Mouse (Mus musculus) limb, embryonic 12.5 days (tissue): ENCODE measurements around the gene Cap2. TPM values are rescaled to one million over a fixed set of nuclear protein-coding genes. Genes with fewer than 3 reads are reported as not detected.

Experiments
- ATAC-seq: fragments of 200-750 bp; cut with Nextera tagmentation; 2 replicates; pipeline ENCODE4 v1.8.0; 2017; ENCODE audit warnings: low read depth, moderate TSS enrichment; ENCODE audit not compliant: insufficient number of reproducible peaks, insufficient read depth, low FRiP score, low TSS enrichment
- H3K27ac ChIP-seq: fragments of 300-500 bp; sonication (generic); 2 replicates; pipeline ENCODE4 v1.5.1; 2016; ENCODE audit warnings: mild to moderate bottlenecking, moderate library complexity
- H3K27me3 ChIP-seq: fragments of 300-500 bp; sonication (generic); 2 replicates; pipeline ENCODE4 v1.6.1; 2016; ENCODE audit warnings: mild to moderate bottlenecking, moderate library complexity
- H3K36me3 ChIP-seq: fragments of 300-500 bp; sonication (generic); 2 replicates; pipeline ENCODE4 v1.6.1; 2016; ENCODE audit warnings: mild to moderate bottlenecking, moderate library complexity
- H3K4me1 ChIP-seq: fragments of 300-500 bp; sonication (generic); replicated peaks from 2 replicates; pipeline ENCODE4 v1.6.1; 2016
- H3K4me2 ChIP-seq: fragments of 300-500 bp; sonication (generic); 2 replicates; pipeline ENCODE4 v1.6.1; 2016; ENCODE audit warnings: mild to moderate bottlenecking, moderate library complexity
- H3K4me3 ChIP-seq: fragments of 300-500 bp; sonication (generic); replicated peaks from 2 replicates; pipeline ENCODE4 v1.5.1; 2016; ENCODE audit warnings: mild to moderate bottlenecking
- H3K9ac ChIP-seq: fragments of 300-500 bp; sonication (generic); replicated peaks from 2 replicates; pipeline ENCODE4 v1.6.1; 2016; ENCODE audit warnings: mild to moderate bottlenecking, moderate library complexity
- H3K9me3 ChIP-seq: fragments of 300-500 bp; sonication (generic); 2 replicates; pipeline ENCODE4 v1.6.1; 2016; ENCODE audit warnings: mild to moderate bottlenecking, moderate library complexity
- WGBS: fragments of 180-500 bp; shearing (Covaris S2); methylation state at CpG from one replicate; pipeline ENCODE4 v1.1.7; 2016; 5-methylcytosine and 5-hydroxymethylcytosine counted together
- polyA plus RNA-seq: library from polyadenylated mRNA; unstranded; fragments of >200 nt; fragmentation: Nextera tagmentation; extraction: Ambion mirVana; gene quantifications from 2 replicates; pipeline ENCODE4 v1.2.1, GENCODE M21; 2016

The Cap2 gene
- polyA plus RNA-seq, 1 experiment from 2014 or later, result 13.1 TPM

- WGBS, result 93% methylated on average over 7 of the region's 7 CpGs
- H3K36me3 ChIP-seq, result no peaks in the 10 kb centered on the region
- H3K27me3 ChIP-seq, result no peaks in the 10 kb centered on the region
- H3K9ac ChIP-seq, result no peak overlapping the region
- no peak overlapping the region for H3K4me3 ChIP-seq
- H3K9me3 ChIP-seq, result no peaks in the 10 kb centered on the region
- no peak for ATAC-seq
- no peak overlapping the region for H3K27ac ChIP-seq
- H3K4me1 ChIP-seq, result peaks cover 7% of the 10 kb centered on the region
- H3K4me2 ChIP-seq, result no peak overlapping the region
These were observed 37.6 kb downstream of the Cap2 start for GRCm38 (mm10) chr13:46539284-46539683.

DNA sequence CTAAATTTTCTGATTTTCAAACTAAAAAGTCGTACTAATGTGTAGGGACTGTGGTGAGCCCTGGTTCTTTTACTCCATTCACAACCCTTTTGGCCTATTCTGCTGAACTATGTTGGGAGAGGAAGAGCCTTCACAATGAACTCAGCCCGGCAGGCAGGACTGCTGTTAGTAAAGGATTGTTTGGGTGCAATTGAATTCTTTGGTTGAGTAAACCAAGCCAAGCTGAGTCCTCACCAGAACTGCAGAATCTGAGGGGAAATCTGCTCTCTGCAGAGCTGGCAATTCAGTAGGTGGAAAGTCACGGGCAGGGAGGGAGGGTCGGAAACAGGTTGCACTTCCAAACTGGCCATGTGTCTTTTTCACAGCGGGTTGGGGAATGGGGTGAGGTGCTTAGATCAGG is 39.3 kb downstream of the Cap2 start:
- Histone ChIP-seq H3K27ac (no peak overlapping the region), H3K9ac (no peak overlapping the region), H3K36me3 (no peaks in the 10 kb centered on the region), H3K9me3 (no peaks in the 10 kb centered on the region), H3K4me2 (no peak overlapping the region), H3K27me3 (no peaks in the 10 kb centered on the region), H3K4me3 (no peak overlapping the region), H3K4me1 (0 out of 2 replicates have a peak, but pooled peaks cover 4% of the 10 kb centered on the region)
- 59% methylated on average over 5 of the region's 5 CpGs for WGBS
- ATAC-seq, result no peak

DNA sequence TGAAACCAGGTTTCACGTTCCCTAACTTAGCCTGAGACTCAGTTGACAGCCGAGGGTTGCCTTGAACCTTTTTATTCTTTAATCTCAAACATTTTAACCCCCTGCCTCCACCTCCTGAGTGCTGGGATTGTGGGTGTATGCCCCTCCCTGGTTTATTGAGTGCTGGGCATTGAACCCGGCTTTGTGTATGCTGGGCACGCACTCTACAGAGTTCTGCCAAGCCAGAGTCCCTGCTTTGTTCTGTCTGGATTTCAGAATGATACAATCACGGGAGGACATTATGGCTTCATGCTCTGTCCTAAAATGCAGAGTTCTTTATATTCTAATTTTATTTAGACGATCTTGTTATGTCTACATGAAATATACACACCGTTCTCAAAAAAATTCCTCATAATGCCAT is 41.1 kb downstream of the Cap2 start:
- Histone ChIP-seq H3K27ac (no peak overlapping the region), H3K27me3 (no peaks in the 10 kb centered on the region), H3K36me3 (no peaks in the 10 kb centered on the region), H3K9ac (no peak overlapping the region), H3K4me3 (no peak overlapping the region), H3K4me2 (no peak overlapping the region), H3K4me1 (no peaks in the 10 kb centered on the region), H3K9me3 (no peaks in the 10 kb centered on the region)
- ATAC-seq, result no peak
- WGBS, result 91% methylated on average over 7 of the region's 7 CpGs

DNA sequence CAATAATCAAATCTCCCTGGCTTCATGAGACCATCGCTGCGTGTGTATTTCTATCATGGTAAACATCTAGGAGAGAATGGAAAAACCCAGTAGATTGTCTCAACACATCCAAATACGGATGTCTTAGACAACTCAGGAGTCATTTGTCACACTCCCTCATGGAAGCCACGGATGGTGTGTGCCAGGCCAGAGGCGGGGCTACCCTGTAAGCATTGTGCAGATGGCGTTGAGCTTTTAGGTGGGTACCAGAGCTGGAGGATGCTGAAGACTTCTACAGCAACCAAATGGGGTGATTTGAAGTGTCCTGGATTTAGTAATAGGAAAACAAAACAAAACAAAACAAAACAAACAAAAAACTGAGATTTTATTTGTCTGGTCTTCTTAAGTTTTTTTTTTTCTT is 43.0 kb downstream of the Cap2 start:
- Histone ChIP-seq H3K27me3 (no peaks in the 10 kb centered on the region), H3K36me3 (no peaks in the 10 kb centered on the region), H3K9me3 (no peaks in the 10 kb centered on the region), H3K4me1 (no peaks in the 10 kb centered on the region), H3K27ac (no peak overlapping the region), H3K4me3 (no peak overlapping the region), H3K4me2 (no peak overlapping the region), H3K9ac (no peak overlapping the region)
- no peak for ATAC-seq
- 83% methylated on average over 6 of the region's 6 CpGs for WGBS

DNA sequence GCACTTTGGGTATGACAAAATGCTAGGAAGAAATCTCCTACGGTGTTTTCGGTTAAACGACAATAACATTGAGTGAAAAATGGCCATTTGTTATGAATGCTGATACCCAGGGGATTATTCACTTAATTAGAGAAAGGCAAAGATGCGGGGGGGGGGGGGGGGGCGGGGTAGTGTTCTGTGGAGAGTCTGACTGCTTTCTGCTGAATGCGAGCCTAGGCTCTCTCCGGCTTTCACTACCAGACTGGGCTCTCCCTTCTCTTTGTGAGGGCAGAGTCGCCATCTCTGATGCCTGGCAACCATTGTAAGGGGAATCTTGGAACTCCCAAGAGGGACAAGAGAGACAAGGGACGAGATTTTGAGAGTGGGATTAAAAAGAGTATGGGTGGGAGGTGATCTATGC is 43.4 kb downstream of the Cap2 start:
- Histone ChIP-seq H3K27ac (no peak overlapping the region), H3K4me3 (no peak overlapping the region), H3K27me3 (no peaks in the 10 kb centered on the region), H3K4me2 (no peak overlapping the region), H3K9ac (no peak overlapping the region), H3K36me3 (no peaks in the 10 kb centered on the region), H3K9me3 (no peaks in the 10 kb centered on the region), H3K4me1 (no peaks in the 10 kb centered on the region)
- no peak for ATAC-seq
- 58% methylated on average over 8 of the region's 9 CpGs for WGBS

DNA sequence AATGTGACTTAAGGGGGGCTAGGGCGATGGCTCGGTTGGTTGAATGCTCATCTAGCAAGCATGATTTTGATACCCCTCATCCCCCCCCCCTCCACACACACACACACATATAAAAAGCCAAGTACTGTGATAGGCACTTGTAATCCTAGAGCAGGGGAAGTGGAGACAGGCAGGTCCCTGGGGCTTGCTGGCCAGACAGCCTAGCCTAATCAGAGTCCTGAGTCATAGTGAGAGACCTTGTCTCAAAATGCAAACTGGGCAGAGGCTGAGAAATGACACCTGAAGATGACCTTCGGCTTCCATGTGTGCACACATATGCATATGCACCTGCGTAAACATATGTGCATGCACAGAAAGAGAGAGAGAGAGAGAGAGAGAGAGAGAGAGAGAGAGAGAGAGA is 45.2 kb downstream of the Cap2 start:
- no peak overlapping the region for H3K4me2 ChIP-seq
- H3K4me1 ChIP-seq, result no peaks in the 10 kb centered on the region
- no peaks in the 10 kb centered on the region for H3K27me3 ChIP-seq
- WGBS, result 88% methylated on average over 4 of the region's 4 CpGs
- H3K27ac ChIP-seq, result no peak overlapping the region
- no peaks in the 10 kb centered on the region for H3K9me3 ChIP-seq
- H3K36me3 ChIP-seq, result no peaks in the 10 kb centered on the region
- no peak for ATAC-seq
- no peak overlapping the region for H3K9ac ChIP-seq
- no peak overlapping the region for H3K4me3 ChIP-seq

- H3K27me3 ChIP-seq, result no peaks in the 10 kb centered on the region
- no peak overlapping the region for H3K4me2 ChIP-seq
- no peak overlapping the region for H3K4me3 ChIP-seq
- no peak overlapping the region for H3K9ac ChIP-seq
- no peaks in the 10 kb centered on the region for H3K36me3 ChIP-seq
- ATAC-seq, result no peak
- WGBS, result 6% methylated on average over 1 of the region's 1 CpGs
- H3K27ac ChIP-seq, result no peak overlapping the region
- H3K9me3 ChIP-seq, result no peaks in the 10 kb centered on the region
- H3K4me1 ChIP-seq, result no peaks in the 10 kb centered on the region
These were observed 45.6 kb downstream of the Cap2 start for GRCm38 (mm10) chr13:46547253-46547652.

- no peaks in the 10 kb centered on the region for H3K4me1 ChIP-seq
- WGBS, result 88% methylated on average over 8 of the region's 8 CpGs
- no peaks in the 10 kb centered on the region for H3K36me3 ChIP-seq
- no peaks in the 10 kb centered on the region for H3K27me3 ChIP-seq
- H3K4me3 ChIP-seq, result no peak overlapping the region
- ATAC-seq, result no peak
- H3K27ac ChIP-seq, result no peak overlapping the region
- H3K4me2 ChIP-seq, result no peak overlapping the region
- H3K9ac ChIP-seq, result no peak overlapping the region
- no peaks in the 10 kb centered on the region for H3K9me3 ChIP-seq
These were observed 46.5 kb downstream of the Cap2 start for GRCm38 (mm10) chr13:46548132-46548531.

DNA sequence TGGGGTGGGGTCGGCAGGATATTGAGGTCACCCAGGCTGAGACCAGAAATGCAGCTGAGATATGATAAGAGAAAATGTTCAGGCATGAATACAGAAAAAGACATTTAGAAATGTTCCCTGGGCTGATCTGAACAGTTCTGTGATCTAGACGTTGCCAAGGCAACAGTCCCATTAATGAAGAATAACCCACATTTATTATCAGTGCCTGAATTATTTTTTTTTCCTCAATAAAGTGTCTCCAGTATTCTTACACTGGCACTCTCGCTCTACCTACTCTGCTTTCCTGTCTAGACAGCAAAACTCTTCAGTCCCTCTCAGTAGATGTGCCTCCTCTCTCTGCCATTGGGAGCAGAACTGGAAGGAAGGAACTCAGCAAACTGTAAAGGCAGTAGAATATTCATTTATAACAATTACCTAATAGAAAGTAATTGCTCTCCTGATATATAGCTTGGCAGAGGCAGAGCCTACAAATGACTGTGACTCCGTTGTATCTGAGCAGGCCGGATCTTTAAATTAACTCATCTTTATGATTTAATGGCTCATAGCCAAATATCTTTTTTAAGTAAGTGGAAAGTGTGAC is 47.0 kb downstream of the Cap2 start:
- WGBS, result 84% methylated on average over 5 of the region's 5 CpGs
- H3K27me3 ChIP-seq, result no peaks in the 10 kb centered on the region
- no peak for ATAC-seq
- H3K4me2 ChIP-seq, result no peak overlapping the region
- no peaks in the 10 kb centered on the region for H3K36me3 ChIP-seq
- no peaks in the 10 kb centered on the region for H3K9me3 ChIP-seq
- no peaks in the 10 kb centered on the region for H3K4me1 ChIP-seq
- no peak overlapping the region for H3K27ac ChIP-seq
- H3K9ac ChIP-seq, result no peak overlapping the region
- no peak overlapping the region for H3K4me3 ChIP-seq

DNA sequence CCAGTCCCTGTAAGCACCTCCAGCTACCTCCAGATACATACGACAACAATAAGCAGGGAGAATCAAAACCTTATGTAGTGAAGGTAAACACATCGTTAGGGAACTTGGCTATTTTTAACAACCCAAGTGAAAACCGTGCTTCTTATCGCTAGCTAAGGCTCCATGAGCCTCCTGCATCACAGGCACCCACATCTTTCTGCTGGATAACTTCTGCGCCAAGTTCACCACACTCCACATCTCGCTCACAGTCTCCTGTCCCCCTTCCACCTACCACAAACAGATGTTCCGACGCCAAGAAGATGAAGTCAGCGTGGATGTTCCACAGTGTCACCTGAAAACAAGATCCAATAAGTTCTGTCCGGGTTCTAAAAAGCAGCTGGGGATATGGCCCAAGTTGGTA is 49.0 kb downstream of the Cap2 start:
- no peak overlapping the region for H3K4me2 ChIP-seq
- no peak overlapping the region for H3K4me3 ChIP-seq
- H3K36me3 ChIP-seq, result no peaks in the 10 kb centered on the region
- H3K4me1 ChIP-seq, result no peaks in the 10 kb centered on the region; the same call in 1 of the 2 replicates
- H3K9me3 ChIP-seq, result no peaks in the 10 kb centered on the region
- no peak overlapping the region for H3K27ac ChIP-seq
- WGBS, result 70% methylated on average over 10 of the region's 10 CpGs
- ATAC-seq, result no peak
- no peak overlapping the region for H3K9ac ChIP-seq
- H3K27me3 ChIP-seq, result no peaks in the 10 kb centered on the region

DNA sequence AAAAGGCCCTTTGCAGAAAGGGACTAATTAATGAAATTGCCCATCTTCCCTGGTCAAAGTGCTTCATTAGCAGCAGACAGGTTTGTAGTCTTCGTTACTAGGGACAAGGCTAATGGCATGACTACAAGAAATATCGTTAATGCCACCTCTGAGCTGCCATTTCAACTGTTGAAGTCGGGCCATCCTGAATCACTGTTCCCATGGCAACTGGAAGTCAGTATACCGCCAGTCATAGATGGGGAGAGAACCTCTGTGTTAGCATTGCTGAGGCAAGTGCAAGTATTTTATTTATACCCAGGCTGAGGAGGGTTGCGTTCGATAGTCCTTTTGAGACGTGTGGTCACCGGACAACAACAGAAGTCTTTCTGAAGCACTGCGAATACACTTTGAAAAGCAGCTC is 53.1 kb downstream of the Cap2 start:
- H3K4me1 ChIP-seq, result no peaks in the 10 kb centered on the region; the same call in 1 of the 2 replicates
- 77% methylated on average over 9 of the region's 9 CpGs for WGBS
- no peak overlapping the region for H3K9ac ChIP-seq
- H3K4me2 ChIP-seq, result no peak overlapping the region
- H3K27me3 ChIP-seq, result no peaks in the 10 kb centered on the region
- H3K9me3 ChIP-seq, result no peaks in the 10 kb centered on the region
- H3K36me3 ChIP-seq, result no peaks in the 10 kb centered on the region
- no peak for ATAC-seq
- H3K4me3 ChIP-seq, result no peak overlapping the region
- no peak overlapping the region for H3K27ac ChIP-seq

DNA sequence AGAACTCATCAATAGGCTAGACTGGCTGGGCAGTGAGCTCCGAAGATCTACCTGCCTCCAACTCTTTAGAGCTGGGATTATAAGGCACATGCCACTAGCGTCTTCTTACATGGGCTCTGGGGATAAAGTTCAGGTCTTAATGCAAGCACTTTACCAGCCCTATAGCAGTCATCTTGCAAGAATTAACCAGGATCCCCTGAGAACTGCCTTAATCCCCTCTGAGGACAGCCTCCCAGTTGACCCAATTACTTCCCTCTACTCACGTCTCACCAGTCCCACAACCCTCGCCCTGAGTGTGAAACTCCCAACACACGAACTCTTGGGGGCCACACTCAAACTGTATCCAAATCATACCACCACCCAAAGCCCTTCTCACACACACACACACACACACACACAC is 64.3 kb downstream of the Cap2 start:
- ATAC-seq, result no peak
- Histone ChIP-seq H3K27me3 (no peaks in the 10 kb centered on the region), H3K9me3 (no peaks in the 10 kb centered on the region), H3K4me1 (peaks cover 16% of the 10 kb centered on the region), H3K4me2 (no peak overlapping the region), H3K9ac (no peak overlapping the region), H3K4me3 (no peak overlapping the region), H3K27ac (no peak overlapping the region), H3K36me3 (no peaks in the 10 kb centered on the region)
- WGBS, result 77% methylated on average over 5 of the region's 5 CpGs
